Comparison of ENCODE assay signal across 19 mouse cellular contexts in genomic region chr17:29327691-29328090, GRCm38 (mm10). TPM values are rescaled to one million over a fixed set of nuclear protein-coding genes. Genes with fewer than 3 reads are reported as not detected.
A peak's percentile ranks its signal among the peaks of the same experiment; 100 is the strongest.
DNase-seq lines count a peak whose midpoint lies in the region; ATAC-seq and TF ChIP-seq lines count a peak whose summit lies in the region.
"Had no signal": no experiment of that assay in that cellular context is flagged by ENCODE, and none has a peak within 500 bp of the region (broad histone marks: within the 10 kb centered on the region; RNA-seq: fewer than 3 reads in every experiment).

No protein-coding gene starts in this region.

- DNase-seq in hindbrain, embryonic 11.5 days (ENCODE audit: low spot score), result no peak
- no peak for DNase-seq in hindbrain, postnatal 0 days (ENCODE audit: low spot score)
- DNase-seq in midbrain, embryonic 11.5 days (ENCODE audit: low spot score, missing footprints), result no peak
- no peak for DNase-seq in adipocyte (ENCODE audit: low spot score)
- DNase-seq in left cerebral cortex, postnatal 36 days (ENCODE audit: low spot score in 2 of 2), result no peak
- DNase-seq: adrenal gland, adult 2 months; cerebellum, adult 11 months; gastrocnemius, postnatal 10 days; heart, postnatal 36 days; kidney, postnatal 14 days; thymus, postnatal 36 days had no signal

- H3K4me3 ChIP-seq in hindbrain, embryonic 11.5 days (ENCODE audit: low read depth, low read length), result no peak overlapping the region
- H3K4me3 ChIP-seq in hindbrain, postnatal 0 days (ENCODE audit: low read length), result no peak overlapping the region
- no peak overlapping the region for H3K4me3 ChIP-seq in forebrain, embryonic 15.5 days
- no peak overlapping the region for H3K4me3 ChIP-seq in midbrain, embryonic 11.5 days (ENCODE audit: low read depth, low read length)
- H3K4me3 ChIP-seq in neural tube, embryonic 14.5 days (ENCODE audit: low read depth, low read length), result no peak overlapping the region
- H3K4me3 ChIP-seq: limb, embryonic 12.5 days had no signal

- TF ChIP-seq CTCF in hindbrain, postnatal 0 days (IDR thresholded peaks at IDR 0.05; ENCODE audit: low read depth), result no peak

- intact Hi-C loops in left cerebral cortex, postnatal 36 days (cut with DNase I), result no loop called here

- no peak overlapping the region for H3K4me2 ChIP-seq in hindbrain, embryonic 11.5 days (replicated peaks; ENCODE audit: low read depth, low read length)
- H3K4me2 ChIP-seq in hindbrain, postnatal 0 days (ENCODE audit: low read depth, low read length), result no peak overlapping the region
- H3K4me2 ChIP-seq in forebrain, embryonic 15.5 days (replicated peaks), result 0 out of 2 replicates have a peak overlapping the region, but pooled peaks have one; percentile 49
- H3K4me2 ChIP-seq in midbrain, embryonic 11.5 days, result no peak overlapping the region; the same call in 1 of the 2 replicates
- H3K4me2 ChIP-seq in neural tube, embryonic 14.5 days (ENCODE audit: low read depth, low read length), result no peak overlapping the region
- H3K4me2 ChIP-seq: heart, embryonic 11.5 days had no signal

- H3K4me1 ChIP-seq in hindbrain, embryonic 11.5 days (replicated peaks; ENCODE audit: control insufficient read depth, insufficient read depth, low read length), result peaks cover 9% of the 10 kb centered on the region; the same call in 1 of the 2 replicates
- peaks cover 20% of the 10 kb centered on the region for H3K4me1 ChIP-seq in hindbrain, postnatal 0 days (ENCODE audit: insufficient read depth, low read length)
- peaks cover 30% of the 10 kb centered on the region for H3K4me1 ChIP-seq in forebrain, embryonic 15.5 days
- H3K4me1 ChIP-seq in midbrain, embryonic 11.5 days (ENCODE audit: control insufficient read depth, insufficient read depth, low read length), result peaks cover 27% of the 10 kb centered on the region
- peaks cover 23% of the 10 kb centered on the region for H3K4me1 ChIP-seq in neural tube, embryonic 14.5 days (ENCODE audit: control insufficient read depth, insufficient read depth, low read length)

- H3K9me3 ChIP-seq in hindbrain, embryonic 11.5 days (ENCODE audit: control insufficient read depth, low read length), result no peaks in the 10 kb centered on the region
- H3K9me3 ChIP-seq in hindbrain, postnatal 0 days (ENCODE audit: low read length), result no peaks in the 10 kb centered on the region
- no peaks in the 10 kb centered on the region for H3K9me3 ChIP-seq in forebrain, embryonic 15.5 days
- no peaks in the 10 kb centered on the region for H3K9me3 ChIP-seq in midbrain, embryonic 11.5 days (ENCODE audit: control insufficient read depth, low read length)
- H3K9me3 ChIP-seq in neural tube, embryonic 14.5 days (ENCODE audit: control insufficient read depth, low read length), result no peaks in the 10 kb centered on the region
- H3K9me3 ChIP-seq: embryonic facial prominence, embryonic 13.5 days; limb, embryonic 12.5 days had no signal

- ATAC-seq in hindbrain, embryonic 11.5 days (ENCODE audit: low FRiP score), result no peak
- ATAC-seq in hindbrain, postnatal 0 days, result no peak
- no peak for ATAC-seq in forebrain, embryonic 15.5 days (replicated peaks)
- ATAC-seq in midbrain, embryonic 11.5 days (ENCODE audit: low FRiP score), result no peak
- ATAC-seq in neural tube, embryonic 14.5 days (ENCODE audit: low read depth), result no peak
- ATAC-seq: intestine, postnatal 0 days; lung, postnatal 0 days had no signal

- H3K9ac ChIP-seq in hindbrain, embryonic 11.5 days (ENCODE audit: low read depth, low read length), result peak overlapping the region; percentile 29; the same call in 1 of the 2 replicates
- H3K9ac ChIP-seq in hindbrain, postnatal 0 days (replicated peaks; ENCODE audit: low read length), result no peak overlapping the region
- 0 out of 2 replicates have a peak overlapping the region, but pooled peaks have one; percentile 32 for H3K9ac ChIP-seq in forebrain, embryonic 15.5 days (replicated peaks)
- peak overlapping the region; percentile 66; the same call in 1 of the 2 replicates for H3K9ac ChIP-seq in midbrain, embryonic 11.5 days (ENCODE audit: low read length)
- peak overlapping the region; percentile 28; the same call in 1 of the 2 replicates for H3K9ac ChIP-seq in neural tube, embryonic 14.5 days (replicated peaks; ENCODE audit: low read depth, low read length)
- H3K9ac ChIP-seq: embryonic facial prominence, embryonic 13.5 days; limb, embryonic 12.5 days; liver, embryonic 14.5 days had no signal

- H3K27ac ChIP-seq in hindbrain, embryonic 11.5 days (ENCODE audit: low read depth, low read length), result no peak overlapping the region
- H3K27ac ChIP-seq in hindbrain, postnatal 0 days, result no peak overlapping the region
- H3K27ac ChIP-seq in forebrain, embryonic 15.5 days (replicated peaks), result no peak overlapping the region
- H3K27ac ChIP-seq in midbrain, embryonic 11.5 days (ENCODE audit: low read depth, low read length), result no peak overlapping the region
- H3K27ac ChIP-seq in neural tube, embryonic 14.5 days (ENCODE audit: low read depth, low read length), result no peak overlapping the region
- H3K27ac ChIP-seq: embryonic facial prominence, embryonic 13.5 days; limb, embryonic 12.5 days; liver, embryonic 14.5 days had no signal

- peaks cover 1% of the 10 kb centered on the region for H3K27me3 ChIP-seq in hindbrain, embryonic 11.5 days (ENCODE audit: control insufficient read depth, insufficient read depth, low read length)
- no peaks in the 10 kb centered on the region for H3K27me3 ChIP-seq in hindbrain, postnatal 0 days (ENCODE audit: insufficient read depth, low read length)
- H3K27me3 ChIP-seq in forebrain, embryonic 15.5 days, result peaks cover under 1% of the 10 kb centered on the region; the same call in 1 of the 2 replicates
- H3K27me3 ChIP-seq in midbrain, embryonic 11.5 days (ENCODE audit: control insufficient read depth, insufficient read depth, low read length), result peaks cover 8% of the 10 kb centered on the region
- H3K27me3 ChIP-seq in neural tube, embryonic 14.5 days (ENCODE audit: control insufficient read depth, insufficient read depth, low read length), result peaks cover 1% of the 10 kb centered on the region

- 79% methylated on average over 9 of the region's 9 CpGs for WGBS in hindbrain, embryonic 11.5 days
- 66% methylated on average over 9 of the region's 9 CpGs for WGBS in hindbrain, postnatal 0 days
- 76% methylated on average over 9 of the region's 9 CpGs for WGBS in forebrain, embryonic 15.5 days
- 86% methylated on average over 9 of the region's 9 CpGs for WGBS in midbrain, embryonic 11.5 days
- WGBS in neural tube, embryonic 14.5 days, result 89% methylated on average over 9 of the region's 9 CpGs

- peaks cover 5% of the 10 kb centered on the region; the same call in 1 of the 2 replicates for H3K36me3 ChIP-seq in hindbrain, embryonic 11.5 days (ENCODE audit: control insufficient read depth, insufficient read depth, low read length)
- peaks cover 14% of the 10 kb centered on the region for H3K36me3 ChIP-seq in hindbrain, postnatal 0 days (ENCODE audit: insufficient read depth, low read length)
- peaks cover 14% of the 10 kb centered on the region for H3K36me3 ChIP-seq in forebrain, embryonic 15.5 days
- peaks cover 7% of the 10 kb centered on the region for H3K36me3 ChIP-seq in midbrain, embryonic 11.5 days (ENCODE audit: control insufficient read depth, insufficient read depth, low read length)
- H3K36me3 ChIP-seq in neural tube, embryonic 14.5 days (ENCODE audit: control insufficient read depth, insufficient read depth, low read length), result peaks cover 16% of the 10 kb centered on the region

RNA-seq across cellular contexts. Expression of gene Pi16, which starts 10.2 kb away (rescaled TPM):
- polyA plus RNA-seq in hindbrain, embryonic 11.5 days (2014; fragmentation: Nextera tagmentation; extraction: Ambion mirVana), result 0.32 and 0.67 TPM in 2 replicates
- total RNA-seq in hindbrain, postnatal 0 days (2014; rRNA removed), result 2.3 and 2.8 TPM in 2 replicates
- 1.7 and 2.3 TPM in 2 replicates for polyA plus RNA-seq in hindbrain, postnatal 0 days (2015; fragmentation: Nextera tagmentation; extraction: Ambion mirVana)
- 1.4 and 1.8 TPM in 2 replicates for polyA plus RNA-seq in forebrain, embryonic 15.5 days (2015; fragmentation: Nextera tagmentation; extraction: Ambion mirVana)
- polyA plus RNA-seq in midbrain, embryonic 11.5 days (2014; fragmentation: Nextera tagmentation; extraction: Ambion mirVana), result 0.56 and 0.57 TPM in 2 replicates
- 0.75 and 0.92 TPM in 2 replicates for polyA plus RNA-seq in neural tube, embryonic 14.5 days (2014; fragmentation: Nextera tagmentation; extraction: Ambion mirVana)
- total RNA-seq in left cerebral cortex, postnatal 36 days (2021), result 1 to 10 TPM; 1.1 to 1.3 TPM

RNA-seq across cellular contexts. Expression of gene Mtch1, which starts 20.0 kb away (rescaled TPM):
- 356 and 425 TPM in 2 replicates for polyA plus RNA-seq in hindbrain, embryonic 11.5 days (2014; fragmentation: Nextera tagmentation; extraction: Ambion mirVana)
- total RNA-seq in hindbrain, postnatal 0 days (2014; rRNA removed), result 622 and 633 TPM in 2 replicates
- 464 and 500 TPM in 2 replicates for polyA plus RNA-seq in hindbrain, postnatal 0 days (2015; fragmentation: Nextera tagmentation; extraction: Ambion mirVana)
- polyA plus RNA-seq in forebrain, embryonic 15.5 days (2015; fragmentation: Nextera tagmentation; extraction: Ambion mirVana), result 432 and 464 TPM in 2 replicates
- 348 and 375 TPM in 2 replicates for polyA plus RNA-seq in midbrain, embryonic 11.5 days (2014; fragmentation: Nextera tagmentation; extraction: Ambion mirVana)
- polyA plus RNA-seq in neural tube, embryonic 14.5 days (2014; fragmentation: Nextera tagmentation; extraction: Ambion mirVana), result 517 and 551 TPM in 2 replicates
- total RNA-seq in left cerebral cortex, postnatal 36 days (2021), result 100 to 1,000 TPM; 492 to 581 TPM

RNA-seq across cellular contexts. Expression of gene Fgd2, which starts 33.0 kb away (rescaled TPM):
- 2.7 and 4.2 TPM in 2 replicates for polyA plus RNA-seq in hindbrain, embryonic 11.5 days (2014; fragmentation: Nextera tagmentation; extraction: Ambion mirVana)
- 14.7 and 19.1 TPM in 2 replicates for total RNA-seq in hindbrain, postnatal 0 days (2014; rRNA removed)
- polyA plus RNA-seq in hindbrain, postnatal 0 days (2015; fragmentation: Nextera tagmentation; extraction: Ambion mirVana), result 10.3 and 10.9 TPM in 2 replicates
- 5.5 and 6.0 TPM in 2 replicates for polyA plus RNA-seq in forebrain, embryonic 15.5 days (2015; fragmentation: Nextera tagmentation; extraction: Ambion mirVana)
- 2.2 and 2.4 TPM in 2 replicates for polyA plus RNA-seq in midbrain, embryonic 11.5 days (2014; fragmentation: Nextera tagmentation; extraction: Ambion mirVana)
- polyA plus RNA-seq in neural tube, embryonic 14.5 days (2014; fragmentation: Nextera tagmentation; extraction: Ambion mirVana), result 3.7 and 3.8 TPM in 2 replicates
- total RNA-seq in left cerebral cortex, postnatal 36 days (2021), result 1 to 10 TPM; 5.6 to 7.0 TPM

RNA-seq across cellular contexts. Expression of gene BC004004, which starts 59.1 kb away (rescaled TPM):
- 75.5 and 79.4 TPM in 2 replicates for polyA plus RNA-seq in hindbrain, embryonic 11.5 days (2014; fragmentation: Nextera tagmentation; extraction: Ambion mirVana)
- total RNA-seq in hindbrain, postnatal 0 days (2014; rRNA removed), result 181 and 262 TPM in 2 replicates
- 139 and 145 TPM in 2 replicates for polyA plus RNA-seq in hindbrain, postnatal 0 days (2015; fragmentation: Nextera tagmentation; extraction: Ambion mirVana)
- polyA plus RNA-seq in forebrain, embryonic 15.5 days (2015; fragmentation: Nextera tagmentation; extraction: Ambion mirVana), result 96.2 and 96.4 TPM in 2 replicates
- 68.4 and 74.6 TPM in 2 replicates for polyA plus RNA-seq in midbrain, embryonic 11.5 days (2014; fragmentation: Nextera tagmentation; extraction: Ambion mirVana)
- 126 and 133 TPM in 2 replicates for polyA plus RNA-seq in neural tube, embryonic 14.5 days (2014; fragmentation: Nextera tagmentation; extraction: Ambion mirVana)
- total RNA-seq in left cerebral cortex, postnatal 36 days (2021), result 10 to 100 TPM; 78.1 to 94.7 TPM
